Mouse (Mus musculus): Measurements from ENCODE around the gene Nr3c2.

DNA sequence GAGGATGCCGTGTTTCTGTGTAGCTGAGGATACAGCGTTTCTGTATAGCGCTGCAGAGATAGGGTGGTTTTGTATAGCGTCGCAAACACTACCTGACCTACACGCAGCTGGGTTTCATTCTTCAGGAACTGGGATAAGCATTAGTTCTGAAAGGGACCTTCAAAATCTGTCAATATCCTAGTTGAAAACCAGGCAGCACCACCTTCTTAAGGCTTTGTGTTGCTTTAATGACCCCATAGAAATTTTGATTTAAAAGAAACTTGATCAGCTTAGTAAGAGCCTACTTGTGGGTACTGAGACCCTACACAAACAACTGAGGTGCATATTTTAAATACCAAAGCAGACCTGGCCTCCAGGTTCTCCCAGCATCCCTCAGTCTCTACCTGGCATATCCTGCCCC, 372.9 kb downstream of the Nr3c2 start:
- TF ChIP-seq POLR2A (IDR thresholded peaks at IDR 0.05; ENCODE audit: borderline replicate concordance, low read depth, low read length) (no peak), CTCF (IDR thresholded peaks at IDR 0.05; ENCODE audit: low read depth, low read length) (no peak)
